Mouse (Mus musculus) heart, embryonic 16.5 days (tissue): ENCODE results near the gene Adamts17. TPM values are rescaled to one million over a fixed set of nuclear protein-coding genes. Genes with fewer than 3 reads are reported as not detected.
A peak's percentile ranks its signal among the peaks of the same experiment; 100 is the strongest.

ENCODE experiments used
- ATAC-seq: fragments of 200-750 bp; cut with Nextera tagmentation; replicated peaks from 2 replicates; pipeline ENCODE4 v1.8.0; 2017; ENCODE audit warnings: moderate number of reproducible peaks; ENCODE audit not compliant: insufficient read depth, low FRiP score; ENCODE audit errors: extremely low read depth
- H3K27ac ChIP-seq: fragments of 300-500 bp; sonication (generic); 2 replicates; pipeline ENCODE4 v1.5.1; 2014; ENCODE audit warnings: mild to moderate bottlenecking, low read length, control low read depth, moderate library complexity
- H3K27me3 ChIP-seq: fragments of 300-500 bp; sonication (generic); 2 replicates; pipeline ENCODE4 v1.6.1; 2014; ENCODE audit warnings: low read length, mixed read lengths; ENCODE audit not compliant: control insufficient read depth, insufficient read depth
- H3K36me3 ChIP-seq: fragments of 300-500 bp; sonication (generic); 2 replicates; pipeline ENCODE4 v1.6.1; 2014; ENCODE audit not compliant: control insufficient read depth, insufficient read depth
- H3K4me1 ChIP-seq: fragments of 300-500 bp; sonication (generic); 2 replicates; pipeline ENCODE4 v1.6.1; 2014; ENCODE audit warnings: low read length, mixed read lengths; ENCODE audit not compliant: control insufficient read depth, insufficient read depth
- H3K4me2 ChIP-seq: fragments of 300-500 bp; sonication (generic); 2 replicates; pipeline ENCODE4 v1.6.1; 2014; ENCODE audit warnings: low read depth, mild to moderate bottlenecking, control low read depth, low read length
- H3K4me3 ChIP-seq: fragments of 300-500 bp; sonication (generic); 2 replicates; pipeline ENCODE4 v1.5.1; 2014; ENCODE audit warnings: mild to moderate bottlenecking, control low read depth, low read length
- H3K9ac ChIP-seq: fragments of 300-500 bp; sonication (generic); 2 replicates; pipeline ENCODE4 v1.6.1; 2014; ENCODE audit warnings: low read length, control low read depth
- H3K9me3 ChIP-seq: fragments of 300-500 bp; sonication (generic); replicated peaks from 2 replicates; pipeline ENCODE4 v1.6.1; 2016; ENCODE audit warnings: low read length; ENCODE audit not compliant: control insufficient read depth
- WGBS: fragments of 180-500 bp; shearing (Covaris S2); extraction: QIAGEN DNeasy Blood & Tissue Kit; methylation state at CpG from one replicate; pipeline ENCODE4 v1.1.7; 2014; 5-methylcytosine and 5-hydroxymethylcytosine counted together
- polyA plus RNA-seq: library from polyadenylated mRNA; unstranded; fragments of >200 nt; fragmentation: Nextera tagmentation; extraction: Ambion mirVana; gene quantifications from 2 replicates; pipeline ENCODE4 v1.2.1, GENCODE M21; 2015

Adamts17 gene
- polyA plus RNA-seq, 1 experiment from 2014 or later = 4.7 TPM

DNA sequence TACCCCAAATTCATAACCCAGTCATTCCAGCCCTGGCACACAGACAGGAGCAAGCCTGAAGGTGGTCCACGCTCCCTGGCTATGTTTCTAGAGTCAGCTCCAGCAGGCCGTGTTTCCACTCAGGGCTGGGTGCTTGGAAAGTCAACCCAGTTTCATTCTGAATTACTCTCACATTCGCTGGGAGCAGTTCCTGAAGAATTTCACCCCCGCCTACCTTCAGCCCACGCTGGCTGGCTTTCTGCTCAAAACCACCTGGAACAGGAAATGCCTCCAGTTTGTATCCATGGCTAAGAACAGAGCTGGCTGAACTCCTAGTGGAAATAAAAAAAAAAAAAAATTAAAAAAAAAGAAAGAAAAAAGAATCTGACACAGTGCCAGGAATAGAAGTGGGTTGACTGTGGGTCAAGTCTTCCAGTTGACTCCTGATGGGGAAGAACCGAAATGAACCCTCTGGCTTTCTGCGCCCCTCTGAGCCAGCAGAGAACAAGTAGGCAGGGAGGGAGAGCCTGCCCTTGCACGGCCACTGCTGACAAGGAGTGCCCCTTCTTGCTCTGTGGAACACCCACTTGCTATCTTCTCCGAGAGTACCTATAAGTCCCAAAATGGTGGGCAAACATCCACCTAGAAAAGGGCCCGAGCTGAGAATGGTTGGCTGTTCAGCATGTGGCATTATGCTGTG lies 225.2 kb downstream of the Adamts17 start:
- H3K4me3 ChIP-seq = no peak overlapping the region
- no peak overlapping the region for H3K27ac ChIP-seq
- no peak overlapping the region for H3K9ac ChIP-seq
- no peaks in the 10 kb centered on the region for H3K27me3 ChIP-seq
- WGBS = 69% methylated on average over 10 of the region's 10 CpGs
- H3K36me3 ChIP-seq = no peaks in the 10 kb centered on the region
- H3K9me3 ChIP-seq = no peaks in the 10 kb centered on the region
- no peak for ATAC-seq
- H3K4me1 ChIP-seq = peaks cover 8% of the 10 kb centered on the region; the same call in 1 of the 2 replicates
- no peak overlapping the region for H3K4me2 ChIP-seq

- Histone ChIP-seq H3K4me3 (no peak overlapping the region), H3K4me1 (peaks cover 8% of the 10 kb centered on the region; the same call in 1 of the 2 replicates), H3K27ac (no peak overlapping the region), H3K36me3 (no peaks in the 10 kb centered on the region), H3K9me3 (no peaks in the 10 kb centered on the region), H3K4me2 (no peak overlapping the region), H3K9ac (no peak overlapping the region), H3K27me3 (no peaks in the 10 kb centered on the region)
- 81% methylated on average over 4 of the region's 4 CpGs for WGBS
- no peak for ATAC-seq
Measured at GRCm38 (mm10) chr7:67065631-67066030, 226.1 kb downstream of the Adamts17 start.

- Histone ChIP-seq H3K27me3 (no peaks in the 10 kb centered on the region), H3K4me1 (peaks cover 9% of the 10 kb centered on the region), H3K4me2 (no peak overlapping the region), H3K4me3 (no peak overlapping the region), H3K36me3 (0 out of 2 replicates have a peak, but pooled peaks cover 2% of the 10 kb centered on the region), H3K27ac (peak overlapping the region; percentile 42; the same call in 1 of the 2 replicates), H3K9ac (no peak overlapping the region), H3K9me3 (no peaks in the 10 kb centered on the region)
- ATAC-seq = peak; percentile 41
- 41% methylated on average over 10 of the region's 10 CpGs for WGBS
Measured at GRCm38 (mm10) chr7:67072015-67072685, 232.6 kb downstream of the Adamts17 start.

GRCm38 (mm10) chr7:67082751-67083150 lies 243.2 kb downstream of the Adamts17 start:
- WGBS = 90% methylated on average over 10 of the region's 10 CpGs

GRCm38 (mm10) chr7:67087759-67088158 lies 248.2 kb downstream of the Adamts17 start:
- Histone ChIP-seq H3K27me3 (no peaks in the 10 kb centered on the region), H3K9ac (no peak overlapping the region), H3K4me1 (no peaks in the 10 kb centered on the region), H3K4me3 (no peak overlapping the region), H3K4me2 (no peak overlapping the region), H3K36me3 (no peaks in the 10 kb centered on the region), H3K27ac (no peak overlapping the region), H3K9me3 (no peaks in the 10 kb centered on the region)
- WGBS = 73% methylated on average over 6 of the region's 6 CpGs
- no peak for ATAC-seq

More at GRCm38 (mm10) chr7:67082751-67083150, 243.2 kb downstream of the Adamts17 start:
- Histone ChIP-seq H3K9ac (no peak overlapping the region), H3K9me3 (no peaks in the 10 kb centered on the region), H3K4me1 (no peaks in the 10 kb centered on the region), H3K27ac (no peak overlapping the region), H3K27me3 (no peaks in the 10 kb centered on the region), H3K4me3 (no peak overlapping the region), H3K36me3 (no peaks in the 10 kb centered on the region), H3K4me2 (no peak overlapping the region)
- ATAC-seq = no peak

- 80% methylated on average over 2 of the region's 2 CpGs for WGBS
- no peaks in the 10 kb centered on the region for H3K4me1 ChIP-seq
- H3K36me3 ChIP-seq = no peaks in the 10 kb centered on the region
- H3K27ac ChIP-seq = no peak overlapping the region
- H3K4me2 ChIP-seq = no peak overlapping the region
- no peak overlapping the region for H3K9ac ChIP-seq
- H3K9me3 ChIP-seq = no peaks in the 10 kb centered on the region
- no peak for ATAC-seq
- H3K27me3 ChIP-seq = no peaks in the 10 kb centered on the region
- H3K4me3 ChIP-seq = no peak overlapping the region
Measured at GRCm38 (mm10) chr7:67097096-67097495, 257.6 kb downstream of the Adamts17 start.

DNA sequence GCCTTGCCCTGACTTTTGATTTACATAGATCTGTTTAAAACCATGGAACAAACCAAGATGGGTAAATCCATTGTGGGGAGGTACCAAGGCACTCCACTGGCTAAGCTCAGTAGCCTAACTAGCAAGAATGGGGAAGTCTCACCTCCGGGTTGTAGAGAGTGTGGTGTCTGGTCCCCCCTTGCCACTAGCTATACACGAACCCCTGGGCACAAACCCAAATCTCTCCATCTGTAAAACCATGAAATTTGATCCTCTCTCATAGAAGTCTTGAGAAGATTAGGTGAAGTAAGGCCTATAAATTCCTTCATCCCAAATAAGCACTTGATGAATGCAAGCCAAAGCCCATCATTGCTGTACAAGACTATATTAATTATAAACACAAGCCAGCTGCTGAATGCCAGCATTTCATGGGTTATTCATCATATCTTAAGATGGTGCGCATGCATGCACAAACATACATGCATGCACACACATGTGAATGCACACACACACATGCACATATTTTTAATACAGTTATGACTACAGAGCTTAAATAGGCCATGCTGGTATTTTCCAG lies 262.0 kb downstream of the Adamts17 start:
- Histone ChIP-seq H3K27me3 (no peaks in the 10 kb centered on the region), H3K4me3 (no peak overlapping the region), H3K4me1 (no peaks in the 10 kb centered on the region), H3K9ac (no peak overlapping the region), H3K4me2 (no peak overlapping the region), H3K27ac (no peak overlapping the region), H3K36me3 (no peaks in the 10 kb centered on the region), H3K9me3 (no peaks in the 10 kb centered on the region)
- ATAC-seq = no peak
- WGBS = 78% methylated on average over 3 of the region's 3 CpGs

DNA sequence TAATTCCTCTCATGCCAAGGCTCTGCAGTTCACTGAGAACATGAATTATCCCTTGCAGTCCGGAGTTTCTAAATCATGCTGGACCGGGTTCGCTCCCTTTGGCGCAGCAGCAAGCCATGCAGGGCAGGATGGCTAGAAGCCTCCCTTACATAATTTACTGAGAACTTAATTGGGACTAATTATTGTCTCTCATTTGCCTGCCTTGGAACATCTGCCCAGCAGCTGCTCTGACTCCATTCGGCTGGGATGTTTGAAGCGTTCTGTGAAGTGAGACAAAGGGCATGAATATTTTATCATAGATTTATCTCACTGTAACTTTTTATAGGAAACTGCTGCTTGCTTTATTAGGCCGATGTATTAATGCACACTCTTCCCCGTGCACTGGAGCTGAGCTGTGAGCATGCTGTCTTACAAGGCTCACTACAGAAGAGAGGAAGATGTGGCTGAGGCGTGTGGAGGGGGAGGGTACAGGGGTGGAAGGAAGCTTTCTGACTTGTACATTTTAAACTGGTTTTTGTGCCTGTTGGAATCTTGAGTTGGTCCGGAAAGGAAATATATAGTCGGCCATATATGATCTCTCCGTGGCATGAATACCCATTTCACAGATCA lies 271.1 kb downstream of the Adamts17 start:
- H3K9ac ChIP-seq = no peak overlapping the region
- no peaks in the 10 kb centered on the region for H3K36me3 ChIP-seq
- H3K4me2 ChIP-seq = no peak overlapping the region
- no peak overlapping the region for H3K27ac ChIP-seq
- no peaks in the 10 kb centered on the region for H3K27me3 ChIP-seq
- H3K4me3 ChIP-seq = no peak overlapping the region
- no peaks in the 10 kb centered on the region for H3K4me1 ChIP-seq
- no peaks in the 10 kb centered on the region for H3K9me3 ChIP-seq
- 88% methylated on average over 12 of the region's 12 CpGs for WGBS
- ATAC-seq = no peak
